In genomic region chr5:32611341-32611961, GRCm38 (mm10) we compare ENCODE assay signal across 7 mouse cellular contexts. TPM values are rescaled to one million over a fixed set of nuclear protein-coding genes. Genes with fewer than 3 reads are reported as not detected.
DNase-seq lines count a peak whose midpoint lies in the region; ATAC-seq and TF ChIP-seq lines count a peak whose summit lies in the region.

No protein-coding gene starts in this region.

- no peaks in the 10 kb centered on the region for H3K27me3 ChIP-seq in forebrain, postnatal 0 days (ENCODE audit: insufficient read depth, low read length)
- H3K27me3 ChIP-seq in intestine, postnatal 0 days (replicated peaks; ENCODE audit: control insufficient read depth, insufficient read depth, low read length), result no peaks in the 10 kb centered on the region
- no peaks in the 10 kb centered on the region for H3K27me3 ChIP-seq in small intestine, adult 2 months (ENCODE audit: control insufficient read depth, insufficient read depth, low read length)

- peak; percentile 11 for ATAC-seq in forebrain, postnatal 0 days
- peak; percentile 68 for ATAC-seq in intestine, postnatal 0 days

- peak overlapping the region; percentile 98 for H3K4me2 ChIP-seq in forebrain, postnatal 0 days (ENCODE audit: low read depth)
- H3K4me2 ChIP-seq in intestine, postnatal 0 days (replicated peaks; ENCODE audit: low read depth), result peak overlapping the region; percentile 68

- no peaks in the 10 kb centered on the region for H3K9me3 ChIP-seq in forebrain, postnatal 0 days (ENCODE audit: low read length)
- H3K9me3 ChIP-seq in intestine, postnatal 0 days (ENCODE audit: control insufficient read depth), result no peaks in the 10 kb centered on the region

- WGBS in forebrain, postnatal 0 days, result under 1% methylated on average over 38 of the region's 54 CpGs
- WGBS in intestine, postnatal 0 days, result 0% methylated on average over 45 of the region's 54 CpGs
- under 1% methylated on average over 54 of the region's 54 CpGs for WGBS in small intestine, adult 2 months

- TF ChIP-seq CTCF in forebrain, postnatal 0 days (IDR thresholded peaks at IDR 0.05; ENCODE audit: low read depth), result no peak
- no peak for TF ChIP-seq CTCF in intestine, postnatal 0 days (IDR thresholded peaks at IDR 0.05; ENCODE audit: low read depth)
- no peak for TF ChIP-seq CTCF in small intestine, adult 2 months (IDR thresholded peaks at IDR 0.05; ENCODE audit: extremely low read depth, insufficient read length, insufficient replicate concordance, low read depth, low read length)

- peaks cover 6% of the 10 kb centered on the region; the same call in 1 of the 2 replicates for H3K4me1 ChIP-seq in forebrain, postnatal 0 days (ENCODE audit: insufficient read depth)
- 0 out of 2 replicates have a peak, but pooled peaks cover 6% of the 10 kb centered on the region for H3K4me1 ChIP-seq in intestine, postnatal 0 days (replicated peaks; ENCODE audit: control insufficient read depth, insufficient read depth, low read length)
- H3K4me1 ChIP-seq in small intestine, adult 2 months (ENCODE audit: control insufficient read depth, insufficient read depth, insufficient read length, low read length), result no peaks in the 10 kb centered on the region; the same call in 1 of the 2 replicates

- H3K4me3 ChIP-seq in forebrain, postnatal 0 days (ENCODE audit: low read depth, low read length), result peak overlapping the region; percentile 86
- H3K4me3 ChIP-seq in intestine, postnatal 0 days (ENCODE audit: low read depth, low read length), result peak overlapping the region; percentile 78
- H3K4me3 ChIP-seq in small intestine, adult 2 months (ENCODE audit: low read depth, low read length), result peak overlapping the region; percentile 85

- no peak for TF ChIP-seq POLR2A in small intestine, adult 2 months (IDR thresholded peaks at IDR 0.05; ENCODE audit: low read depth, low read length)

- no peaks in the 10 kb centered on the region for H3K36me3 ChIP-seq in forebrain, postnatal 0 days (ENCODE audit: insufficient read depth)
- no peaks in the 10 kb centered on the region for H3K36me3 ChIP-seq in intestine, postnatal 0 days (ENCODE audit: control insufficient read depth, insufficient read depth)
- H3K36me3 ChIP-seq in small intestine, adult 2 months (ENCODE audit: control insufficient read depth, insufficient read depth, low read length), result no peaks in the 10 kb centered on the region

- peak overlapping the region; percentile 94 for H3K9ac ChIP-seq in forebrain, postnatal 0 days
- peak overlapping the region; percentile 83 for H3K9ac ChIP-seq in intestine, postnatal 0 days (ENCODE audit: low read depth, low read length)

- peak overlapping the region; percentile 85 for H3K27ac ChIP-seq in forebrain, postnatal 0 days (ENCODE audit: low read depth, low read length)
- peak overlapping the region; percentile 89 for H3K27ac ChIP-seq in intestine, postnatal 0 days (ENCODE audit: low read depth, low read length)
- H3K27ac ChIP-seq in small intestine, adult 2 months (ENCODE audit: insufficient read depth, low read depth, low read length), result peak overlapping the region; percentile 74

- peak; percentile 47 for DNase-seq in ovary, postnatal 10 days (ENCODE audit: low spot score)
- DNase-seq in ovary, postnatal 14 days (ENCODE audit: low spot score), result no peak
- peak; percentile 8 for DNase-seq in c-Kit-negative CD71-positive TER-119-positive erythroid progenitor cells, embryonic 14.5 days (ENCODE audit: low read depth, low spot score)
- peak; percentile 31 for DNase-seq in forebrain, postnatal 0 days
- peak; percentile 56 for DNase-seq in lung, postnatal 10 days

RNA-seq across cellular contexts. Expression of gene Yes1, which starts 0.5 kb away (rescaled TPM):
- 29.6 and 32.9 TPM in 2 replicates for total RNA-seq in forebrain, postnatal 0 days (2014; rRNA removed)
- polyA plus RNA-seq in forebrain, postnatal 0 days (2015; fragmentation: Nextera tagmentation; extraction: Ambion mirVana), result 6.8 and 10.7 TPM in 2 replicates
- polyA plus RNA-seq in intestine, postnatal 0 days (2015; fragmentation: Nextera tagmentation; extraction: Ambion mirVana), result 16.6 and 18.5 TPM in 2 replicates
- polyA plus RNA-seq in small intestine, adult 2 months (2012; rRNA removed), result 2.2 and 5.0 TPM in 2 replicates
